Mouse (Mus musculus): ENCODE data around the gene Gnl2.

GRCm38 (mm10) chr4:125055385-125055784 lies 39.0 kb downstream of the Gnl2 start:
- TF ChIP-seq CTCF (IDR thresholded peaks at IDR 0.05; ENCODE audit: borderline replicate concordance, extremely low read depth, insufficient read depth, insufficient read length) (no peak), POLR2A (IDR thresholded peaks at IDR 0.05; ENCODE audit: borderline replicate concordance, extremely low read depth, insufficient read depth, insufficient read length, poor library complexity, severe bottlenecking) (no peak)
